Mouse (Mus musculus) MN1 (cell line): ENCODE data around the gene Crocc2.

Source experiments
- DNase-seq: peaks from one replicate; pipeline ENCODE4 v3.0.0-alpha.2; 2016; ENCODE audit warnings: low spot score

Crocc2 gene

DNA sequence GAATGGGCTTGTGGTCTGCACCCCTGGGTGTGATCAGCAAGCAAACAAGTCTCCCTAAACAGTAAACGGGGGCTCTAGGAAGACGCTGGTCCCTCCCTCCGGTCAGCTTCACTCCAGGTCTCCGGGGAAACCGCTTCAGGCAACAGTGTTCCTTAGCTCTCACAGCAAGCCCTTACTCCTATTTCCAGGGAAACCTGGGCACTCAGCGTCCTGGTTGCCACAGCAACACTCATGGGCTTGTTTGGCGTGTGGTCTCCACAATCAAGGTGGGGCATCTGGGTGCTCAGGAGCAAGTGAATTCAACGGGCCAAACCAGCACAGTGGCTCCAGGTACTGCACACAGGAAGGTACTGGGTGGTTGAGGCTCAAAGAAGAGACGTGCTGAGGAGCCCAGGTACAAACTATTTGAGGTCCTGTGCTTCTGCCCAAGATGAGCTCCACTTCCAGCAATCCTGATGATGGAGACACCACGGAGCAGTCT, at the start of gene Crocc2:
Gene Crocc2, plus strand, starts transcription at position 431 of the 481 bp plus-strand sequence.
- DNase-seq: no peak

DNA sequence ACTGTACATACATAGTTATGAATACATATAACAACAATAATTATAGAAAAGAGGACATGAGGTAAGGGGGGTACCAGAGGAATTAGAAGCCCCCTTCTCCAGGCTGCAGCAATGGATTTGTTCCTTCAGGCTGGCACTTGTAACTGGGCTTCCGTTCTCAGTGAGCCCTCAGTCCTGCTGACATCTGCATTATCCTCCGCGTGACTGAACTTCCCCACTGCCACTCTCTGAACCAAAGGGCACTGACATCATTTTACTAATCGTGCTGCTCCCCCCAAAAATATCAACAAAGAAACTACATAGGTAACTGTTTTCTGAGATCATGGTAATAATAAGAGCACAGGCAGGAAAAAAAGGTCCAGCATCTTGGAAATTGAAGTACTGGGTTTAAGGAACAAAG, 49.7 kb upstream of the Crocc2 start:
- DNase-seq: no peak

GRCm38 (mm10) chr1:93123179-93123854, 45.2 kb upstream of the Crocc2 start:
- no peak for DNase-seq

GRCm38 (mm10) chr1:93124066-93124465, 44.5 kb upstream of the Crocc2 start:
- no peak for DNase-seq

GRCm38 (mm10) chr1:93125256-93125655, 43.3 kb upstream of the Crocc2 start:
- DNase-seq: no peak

DNA sequence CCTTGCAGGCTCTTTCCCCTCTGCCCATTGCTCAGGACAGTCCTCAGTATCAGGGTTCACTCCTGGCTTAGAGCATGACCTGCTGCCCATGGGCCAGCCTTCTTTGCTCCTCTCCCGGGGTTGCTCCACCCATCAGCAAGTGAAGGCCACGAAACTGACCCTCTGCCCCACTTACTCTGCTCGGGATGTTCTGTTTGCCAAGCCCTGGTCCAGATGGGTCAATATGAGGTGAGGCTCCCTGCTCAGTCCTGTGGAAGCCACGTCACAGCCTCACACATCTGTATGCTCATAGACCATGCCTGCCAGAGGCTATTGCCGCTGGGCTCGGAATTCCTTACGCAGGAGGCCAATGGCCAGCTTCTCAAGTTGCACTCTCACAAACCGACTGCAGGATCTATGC, 40.3 kb upstream of the Crocc2 start:
- DNase-seq: no peak

- peak; percentile 82 for DNase-seq
Measured at GRCm38 (mm10) chr1:93128710-93129349, 39.7 kb upstream of the Crocc2 start.

GRCm38 (mm10) chr1:93130242-93130983, 38.1 kb upstream of the Crocc2 start:
- DNase-seq: no peak

- no peak for DNase-seq
Measured at GRCm38 (mm10) chr1:93132676-93133075, 35.8 kb upstream of the Crocc2 start.

GRCm38 (mm10) chr1:93135036-93135526, 33.4 kb upstream of the Crocc2 start, which contains the start of gene Agxt:
TSS of gene Agxt (plus strand) at chr1:93135240.
- DNase-seq: no peak

- DNase-seq: peak; percentile 31
Measured at GRCm38 (mm10) chr1:93138534-93138933, 30.0 kb upstream of the Crocc2 start.

DNA sequence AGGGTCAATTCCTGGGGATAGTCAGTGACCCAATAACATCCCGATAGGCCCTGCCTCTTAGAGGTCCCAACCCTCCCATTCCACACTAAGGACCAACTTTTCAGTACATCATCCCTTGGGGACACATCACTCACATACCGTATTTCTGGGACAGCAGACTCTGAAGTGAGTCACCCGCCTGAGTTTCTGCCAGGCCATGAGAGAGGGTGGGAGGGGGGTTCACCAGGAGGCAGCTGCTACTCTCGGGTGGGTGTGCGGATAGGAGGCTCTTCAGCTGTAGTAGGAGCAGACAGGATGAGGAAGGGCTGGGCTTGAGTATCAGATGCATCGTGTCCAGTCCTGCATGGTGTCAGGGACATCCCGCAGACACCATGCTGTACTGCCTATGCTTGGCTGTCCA, 28.8 kb upstream of the Crocc2 start:
- peak; percentile 34 for DNase-seq

DNA sequence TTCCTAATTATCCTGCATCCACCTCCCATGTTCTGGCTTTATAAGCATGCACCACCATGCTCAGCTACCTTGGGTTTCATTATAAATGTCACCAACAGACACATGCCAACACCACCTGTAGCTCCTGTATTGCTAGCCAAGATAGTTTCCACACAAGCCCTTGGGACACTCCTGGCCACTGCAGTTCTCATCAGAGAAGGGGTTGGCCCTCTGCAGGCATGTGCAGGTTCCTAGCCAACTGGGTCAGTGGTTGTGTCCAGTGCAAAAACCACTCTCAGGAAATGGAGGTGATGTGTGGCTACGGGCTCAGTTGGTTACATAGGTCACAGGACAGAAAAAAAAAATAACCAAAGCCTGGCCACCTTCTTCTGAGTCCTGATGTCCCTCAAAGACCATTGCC, 25.7 kb upstream of the Crocc2 start:
- DNase-seq: no peak

DNA sequence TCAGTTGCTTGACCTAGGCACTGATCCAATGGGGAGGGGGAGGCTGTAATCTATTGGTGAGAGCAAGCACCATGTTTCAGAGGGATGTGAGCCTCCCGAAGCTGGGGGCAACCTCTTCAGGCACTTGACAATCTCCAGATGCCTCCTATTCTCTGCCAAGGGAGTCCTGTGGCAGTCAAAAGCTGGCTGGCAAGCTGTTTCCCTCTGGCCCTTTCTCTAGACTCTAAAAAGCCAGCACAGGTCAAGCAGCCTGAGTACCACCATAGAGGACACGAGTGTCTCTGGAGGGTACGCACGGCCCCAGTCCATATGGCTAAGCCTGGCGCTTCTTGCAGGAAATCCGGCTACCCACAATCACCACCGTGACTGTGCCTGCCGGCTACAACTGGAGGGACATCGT, 24.3 kb upstream of the Crocc2 start:
- peak; percentile 71 for DNase-seq

GRCm38 (mm10) chr1:93150907-93151661, 17.4 kb upstream of the Crocc2 start:
- no peak for DNase-seq

DNA sequence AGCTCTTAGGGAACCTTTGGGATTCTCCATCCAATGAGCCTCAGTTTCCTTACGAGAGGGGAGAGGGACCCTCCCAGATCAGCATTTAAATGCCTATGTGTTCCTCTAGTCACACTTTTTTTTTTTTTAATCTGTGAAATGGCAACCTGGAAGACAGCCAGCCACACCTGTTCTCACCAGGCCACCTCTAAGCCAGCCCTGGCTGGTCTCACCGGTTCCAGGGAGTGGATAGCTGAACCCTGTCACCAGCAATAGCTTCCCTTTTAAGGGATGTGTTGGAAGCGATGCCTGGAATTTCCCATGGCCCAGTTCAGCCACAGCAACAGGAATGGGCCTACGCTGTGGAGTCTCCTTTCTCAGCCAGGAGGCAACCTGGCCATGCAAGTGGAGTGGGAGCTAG, 11.0 kb upstream of the Crocc2 start:
- no peak for DNase-seq

DNA sequence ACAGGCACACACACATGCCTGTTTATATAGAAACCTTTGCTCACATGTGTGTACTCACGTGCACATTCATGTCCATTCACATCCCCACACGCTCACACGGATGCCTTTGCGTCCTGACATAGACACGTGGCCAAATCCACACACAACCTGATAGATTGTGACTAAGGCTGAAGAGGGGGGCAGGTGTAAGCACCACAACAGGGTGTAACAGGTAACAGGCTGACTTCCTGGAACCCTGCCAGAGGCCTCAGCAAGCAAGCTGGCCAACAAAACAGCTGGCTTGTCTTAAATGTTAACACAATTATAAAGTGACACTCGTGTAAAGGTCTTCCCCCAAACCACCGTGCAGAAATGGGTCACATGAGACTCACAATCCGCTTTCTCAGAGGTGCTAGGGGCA, 9.6 kb upstream of the Crocc2 start:
- DNase-seq: no peak

GRCm38 (mm10) chr1:93159566-93160500, 8.7 kb upstream of the Crocc2 start:
- no peak for DNase-seq

- no peak for DNase-seq
Measured at GRCm38 (mm10) chr1:93160501-93161133, 7.9 kb upstream of the Crocc2 start, which contains the start of gene 2310007B03Rik. TSS of gene 2310007B03Rik (minus strand) at chr1:93160948.

GRCm38 (mm10) chr1:93161350-93161749, 7.2 kb upstream of the Crocc2 start:
- no peak for DNase-seq
